Mouse (Mus musculus) intestine, embryonic 16.5 days (tissue): Measurements from ENCODE around the gene Nim1k. TPM values are rescaled to one million over a fixed set of nuclear protein-coding genes. Genes with fewer than 3 reads are reported as not detected.
"Not testable (repeated sequence)": the region's sequence is repeated elsewhere in the genome, so short reads cannot be mapped to it uniquely, and the experiment has no call there.

Experiments used
- ATAC-seq: fragments of 200-750 bp; cut with Nextera tagmentation; 2 replicates; pipeline ENCODE4 v1.8.0; 2017; ENCODE audit warnings: moderate TSS enrichment, moderate library complexity
- H3K27ac ChIP-seq: fragments of 300-500 bp; sonication (generic); 2 replicates; pipeline ENCODE4 v1.5.1; 2014; ENCODE audit warnings: mild to moderate bottlenecking, low read length
- H3K27me3 ChIP-seq: fragments of 300-500 bp; sonication (generic); replicated peaks from 2 replicates; pipeline ENCODE4 v1.6.1; 2014; ENCODE audit warnings: low read length, control low read depth, mixed read lengths; ENCODE audit not compliant: control insufficient read depth, insufficient read depth
- H3K36me3 ChIP-seq: fragments of 300-500 bp; sonication (generic); 2 replicates; pipeline ENCODE4 v1.6.1; 2014; ENCODE audit warnings: low read length, control low read depth; ENCODE audit not compliant: control insufficient read depth, insufficient read depth
- H3K4me1 ChIP-seq: fragments of 300-500 bp; sonication (generic); 2 replicates; pipeline ENCODE4 v1.6.1; 2014; ENCODE audit warnings: low read length, control low read depth, mixed read lengths; ENCODE audit not compliant: control insufficient read depth, insufficient read depth
- H3K4me2 ChIP-seq: fragments of 300-500 bp; sonication (generic); 2 replicates; pipeline ENCODE4 v1.6.1; 2014; ENCODE audit warnings: low read depth, low read length, control low read depth
- H3K4me3 ChIP-seq: fragments of 300-500 bp; sonication (generic); 2 replicates; pipeline ENCODE4 v1.5.1; 2014; ENCODE audit warnings: mild to moderate bottlenecking, low read length
- H3K9ac ChIP-seq: fragments of 300-500 bp; sonication (generic); 2 replicates; pipeline ENCODE4 v1.6.1; 2014; ENCODE audit warnings: low read depth, low read length
- H3K9me3 ChIP-seq: fragments of 300-500 bp; sonication (generic); 2 replicates; pipeline ENCODE4 v1.6.1; 2016; ENCODE audit warnings: low read length, control low read depth; ENCODE audit not compliant: control insufficient read depth
- WGBS: fragments of 180-500 bp; shearing (Covaris S2); extraction: QIAGEN DNeasy Blood & Tissue Kit; methylation state at CpG from one replicate; pipeline ENCODE4 v1.1.7; 2014; 5-methylcytosine and 5-hydroxymethylcytosine counted together
- polyA plus RNA-seq: library from polyadenylated mRNA; unstranded; fragments of >200 nt; fragmentation: Nextera tagmentation; extraction: Ambion mirVana; gene quantifications from 2 replicates; pipeline ENCODE4 v1.2.1, GENCODE M21; 2015

Nim1k gene
- polyA plus RNA-seq, 1 experiment from 2014 or later = 0.39 TPM

DNA sequence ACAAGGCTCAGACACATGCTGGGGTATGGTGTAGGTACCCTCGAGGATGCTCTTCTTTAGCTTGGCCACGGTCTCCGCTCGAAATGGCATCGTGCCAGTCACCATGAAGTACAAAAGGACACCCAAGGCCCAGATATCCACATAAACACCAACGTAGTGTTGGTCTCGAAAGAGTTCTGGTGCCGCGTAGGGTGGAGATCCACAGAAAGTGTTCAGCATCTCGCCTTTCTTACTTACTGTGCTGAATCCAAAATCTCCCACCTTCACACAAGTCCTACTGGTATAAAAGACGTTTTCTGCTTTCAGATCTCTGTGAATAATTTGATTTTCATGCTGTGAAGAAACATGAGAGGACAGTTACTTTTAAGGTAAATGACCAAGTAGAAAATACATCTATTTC, 43.2 kb downstream of the Nim1k start:
- ATAC-seq = no peak
- 93% methylated on average over 11 of the region's 11 CpGs for WGBS
- Histone ChIP-seq H3K27me3 (no peaks in the 10 kb centered on the region), H3K9me3 (no peaks in the 10 kb centered on the region), H3K4me1 (no peaks in the 10 kb centered on the region), H3K4me2 (no peak overlapping the region), H3K9ac (no peak overlapping the region), H3K27ac (no peak overlapping the region), H3K36me3 (peaks cover 3% of the 10 kb centered on the region; the same call in 1 of the 2 replicates), H3K4me3 (no peak overlapping the region)

DNA sequence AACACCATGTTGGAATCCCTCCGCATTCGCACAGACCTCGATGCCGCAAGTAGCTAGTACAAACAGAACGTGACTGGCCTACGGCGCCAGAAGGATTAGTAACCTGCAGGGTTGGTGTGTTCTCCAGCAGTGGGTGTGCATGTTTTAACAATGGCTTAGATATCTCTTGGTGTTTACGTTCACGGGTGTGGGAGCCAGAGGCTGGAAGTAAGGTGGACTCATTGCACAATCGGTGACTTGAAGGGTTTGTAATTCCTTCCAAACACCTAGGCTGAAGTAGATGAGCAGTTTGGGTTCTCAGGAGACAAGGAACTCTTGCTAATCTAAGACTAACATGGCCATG, 45.4 kb downstream of the Nim1k start:
- Histone ChIP-seq H3K27me3 (no peaks in the 10 kb centered on the region), H3K4me1 (no peaks in the 10 kb centered on the region), H3K4me3 (no peak overlapping the region), H3K4me2 (no peak overlapping the region), H3K27ac (no peak overlapping the region), H3K36me3 (peaks cover 9% of the 10 kb centered on the region; the same call in 1 of the 2 replicates), H3K9ac (no peak overlapping the region), H3K9me3 (no peaks in the 10 kb centered on the region)
- WGBS = 77% methylated on average over 10 of the region's 10 CpGs
- ATAC-seq = peak; percentile 54; the same call in 1 of the 2 replicates

DNA sequence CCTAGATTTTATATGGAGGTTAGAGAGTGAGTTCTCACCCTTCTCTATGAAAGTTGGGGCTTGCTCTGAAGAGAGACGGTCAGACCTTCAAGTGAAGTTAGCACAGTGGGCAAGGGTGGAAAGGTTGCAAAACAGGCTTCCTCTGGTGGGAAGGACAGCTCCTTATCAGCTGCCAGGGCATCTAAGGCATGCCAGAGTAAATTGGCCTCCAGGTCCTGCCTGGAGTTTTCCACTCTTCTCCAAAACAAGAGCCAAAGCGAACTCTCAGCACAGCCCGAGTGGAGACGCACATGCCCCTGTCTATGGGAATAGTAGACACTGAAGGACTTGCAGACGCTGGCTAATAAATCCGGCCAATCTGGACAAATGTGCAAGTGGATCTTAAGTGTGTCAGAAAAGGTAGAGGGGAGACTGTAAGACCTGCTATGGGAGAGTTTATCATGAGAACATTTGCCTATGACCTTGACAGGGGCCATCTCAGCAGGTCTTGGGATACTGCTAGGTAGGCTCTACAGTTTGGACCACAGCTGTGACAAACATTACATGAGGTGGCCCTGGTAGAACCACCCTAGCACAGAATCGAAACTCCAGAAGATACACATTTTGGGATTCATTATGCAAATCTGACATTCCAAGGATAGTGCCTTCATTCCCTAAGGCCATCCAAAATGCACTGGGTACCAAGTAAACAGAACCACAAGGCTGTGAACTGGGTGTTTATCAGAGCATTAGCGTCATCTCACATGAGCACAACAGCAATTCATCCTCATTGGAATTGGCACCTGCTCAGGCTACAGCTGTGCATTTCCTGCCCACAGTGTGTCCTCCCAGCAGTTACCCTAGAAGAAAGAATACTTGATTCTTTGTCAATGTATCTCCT, 46.1 kb downstream of the Nim1k start:
- Histone ChIP-seq H3K9ac (no peak overlapping the region), H3K27me3 (no peaks in the 10 kb centered on the region), H3K4me1 (no peaks in the 10 kb centered on the region), H3K27ac (no peak overlapping the region), H3K36me3 (peaks cover 9% of the 10 kb centered on the region; the same call in 1 of the 2 replicates), H3K4me2 (no peak overlapping the region), H3K4me3 (no peak overlapping the region), H3K9me3 (no peaks in the 10 kb centered on the region)
- peak; percentile 61 for ATAC-seq
- 86% methylated on average over 8 of the region's 8 CpGs for WGBS

DNA sequence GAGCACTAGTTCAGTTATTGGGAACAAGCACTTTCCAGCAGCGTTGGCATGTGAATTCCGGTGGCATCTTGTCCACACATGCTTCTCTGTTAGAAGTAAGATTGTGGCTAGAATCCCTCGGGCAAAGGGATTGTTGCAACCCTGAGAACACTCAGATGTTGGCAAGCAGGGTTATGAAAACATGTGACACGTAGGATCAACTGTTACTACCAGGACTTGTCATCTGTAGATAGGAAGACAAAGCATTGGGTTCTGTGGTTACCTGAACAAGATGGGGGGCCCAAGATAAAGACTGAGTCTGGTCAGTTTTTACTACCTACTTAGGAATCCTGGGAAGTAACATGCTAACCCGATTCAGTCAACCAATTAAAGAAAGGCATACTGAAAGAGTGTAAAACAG, 46.7 kb downstream of the Nim1k start:
- ATAC-seq = no peak
- no peaks in the 10 kb centered on the region for H3K4me1 ChIP-seq
- no peak overlapping the region for H3K4me3 ChIP-seq
- H3K36me3 ChIP-seq = peaks cover 9% of the 10 kb centered on the region; the same call in 1 of the 2 replicates
- WGBS = 89% methylated on average over 5 of the region's 5 CpGs
- H3K9me3 ChIP-seq = no peaks in the 10 kb centered on the region
- H3K4me2 ChIP-seq = no peak overlapping the region
- no peak overlapping the region for H3K9ac ChIP-seq
- no peaks in the 10 kb centered on the region for H3K27me3 ChIP-seq
- no peak overlapping the region for H3K27ac ChIP-seq

DNA sequence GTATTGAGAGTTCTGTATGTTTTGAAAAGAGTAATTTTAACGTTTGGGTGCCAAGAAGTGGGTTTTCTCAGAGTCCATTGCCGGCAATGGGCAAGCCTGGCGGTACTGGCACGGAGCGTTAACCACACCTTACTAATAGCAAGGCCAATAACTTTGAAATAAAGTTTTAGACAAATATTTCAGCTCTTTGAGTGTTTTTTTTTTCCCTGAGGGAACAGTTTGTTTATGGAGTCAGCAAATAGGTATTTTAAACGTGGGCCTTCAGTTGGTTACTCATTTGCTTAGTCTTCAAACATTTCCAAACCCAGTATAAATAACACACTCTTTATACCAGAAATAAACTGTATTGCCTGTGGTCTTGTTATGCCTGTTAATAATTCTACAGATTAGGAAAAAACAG, 47.8 kb downstream of the Nim1k start:
- ATAC-seq = no peak

DNA sequence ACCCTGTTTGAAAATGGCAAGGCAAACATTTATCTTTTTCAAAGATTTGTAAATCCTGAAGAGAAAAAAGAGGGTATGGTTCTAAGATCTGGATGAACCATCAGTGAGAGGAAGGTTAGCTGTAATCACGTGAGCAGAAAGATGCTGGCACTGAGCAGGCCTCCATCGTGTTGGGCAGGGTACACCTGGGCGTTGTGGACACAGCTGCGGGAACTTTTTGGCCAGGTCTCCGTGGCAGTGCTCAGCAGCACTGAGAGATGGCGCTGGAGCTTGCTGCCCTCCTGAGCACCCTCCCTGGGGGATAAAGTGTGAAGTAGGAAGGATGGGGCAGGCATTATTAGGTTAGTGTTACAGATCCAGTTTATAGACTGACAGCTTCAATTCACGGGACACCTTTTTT, 48.7 kb downstream of the Nim1k start:
- no peaks in the 10 kb centered on the region for H3K9me3 ChIP-seq
- no peak for ATAC-seq

More for the DNA sequence above, 47.8 kb downstream of the Nim1k start:
- H3K4me1 ChIP-seq = no peaks in the 10 kb centered on the region
- whole genome bisulfite sequencing = 81% methylated on average over 6 of the region's 6 CpGs
- peaks cover 9% of the 10 kb centered on the region; the same call in 1 of the 2 replicates for H3K36me3 ChIP-seq
- no peak overlapping the region for H3K4me3 ChIP-seq
- H3K9me3 ChIP-seq = no peaks in the 10 kb centered on the region
- H3K27ac ChIP-seq = no peak overlapping the region
- H3K27me3 ChIP-seq = no peaks in the 10 kb centered on the region
- H3K4me2 ChIP-seq = no peak overlapping the region
- no peak overlapping the region for H3K9ac ChIP-seq

DNA sequence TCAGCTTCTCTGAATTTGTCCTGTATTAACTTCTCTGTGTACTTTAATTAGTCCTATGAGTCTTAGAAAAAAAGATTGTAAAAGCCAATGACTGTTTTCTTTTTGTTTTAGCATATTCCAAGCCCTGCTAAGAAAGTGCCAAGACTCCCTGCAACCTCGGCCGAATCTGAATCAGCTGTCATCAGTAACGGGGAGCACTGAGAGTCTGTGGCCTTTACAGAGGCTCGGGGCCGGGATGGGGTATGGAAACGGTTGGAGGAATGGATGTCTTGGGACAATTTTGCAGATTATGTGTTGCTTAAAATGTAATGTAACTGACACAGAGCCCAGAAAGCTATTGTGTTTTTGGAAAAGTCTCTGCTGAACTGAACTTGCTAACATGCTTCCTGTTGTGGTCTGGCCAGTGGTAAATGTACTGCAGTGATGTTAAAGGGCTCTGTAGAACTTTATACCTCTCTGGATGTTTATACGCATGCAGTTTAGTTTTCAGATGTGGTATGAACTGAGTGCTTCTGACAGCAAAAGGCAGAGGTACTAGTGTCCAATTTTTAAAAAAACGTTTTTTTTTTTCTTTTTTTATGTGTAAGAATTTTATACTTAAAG, 49.3 kb downstream of the Nim1k start:
- WGBS = 88% methylated on average over 7 of the region's 8 CpGs
- not testable (repeated sequence) for H3K27me3 ChIP-seq, H3K4me2 ChIP-seq, H3K4me3 ChIP-seq, H3K27ac ChIP-seq, H3K9ac ChIP-seq, H3K4me1 ChIP-seq, ATAC-seq, H3K9me3 ChIP-seq, H3K36me3 ChIP-seq

More for the DNA sequence above, 48.7 kb downstream of the Nim1k start:
- Histone ChIP-seq H3K4me2 (no peak overlapping the region), H3K27me3 (no peaks in the 10 kb centered on the region), H3K36me3 (peaks cover 9% of the 10 kb centered on the region; the same call in 1 of the 2 replicates), H3K27ac (no peak overlapping the region), H3K9ac (no peak overlapping the region), H3K4me1 (no peaks in the 10 kb centered on the region), H3K4me3 (no peak overlapping the region)
- WGBS = 79% methylated on average over 7 of the region's 7 CpGs

DNA sequence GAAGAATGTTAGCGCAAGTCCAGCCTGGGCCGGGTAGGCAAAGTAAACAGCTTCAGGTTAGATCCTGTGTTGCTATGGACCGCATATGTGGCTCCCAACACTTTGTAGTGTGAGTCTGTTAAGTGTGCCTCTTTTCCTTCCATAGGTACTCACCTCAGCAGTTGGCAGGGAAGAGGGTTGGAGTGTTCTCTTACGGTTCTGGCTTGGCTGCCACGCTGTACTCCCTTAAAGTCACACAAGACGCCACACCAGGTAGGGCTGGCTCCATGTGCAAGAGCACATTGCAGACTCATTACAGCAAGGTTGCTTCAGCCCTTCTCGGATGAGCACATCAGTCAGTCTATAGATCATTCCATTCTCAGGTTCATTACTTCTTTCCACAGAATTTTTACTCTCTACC, 51.4 kb downstream of the Nim1k start:
- H3K36me3 ChIP-seq = peaks cover 14% of the 10 kb centered on the region
- 87% methylated on average over 7 of the region's 7 CpGs for WGBS
- no peaks in the 10 kb centered on the region for H3K4me1 ChIP-seq

DNA sequence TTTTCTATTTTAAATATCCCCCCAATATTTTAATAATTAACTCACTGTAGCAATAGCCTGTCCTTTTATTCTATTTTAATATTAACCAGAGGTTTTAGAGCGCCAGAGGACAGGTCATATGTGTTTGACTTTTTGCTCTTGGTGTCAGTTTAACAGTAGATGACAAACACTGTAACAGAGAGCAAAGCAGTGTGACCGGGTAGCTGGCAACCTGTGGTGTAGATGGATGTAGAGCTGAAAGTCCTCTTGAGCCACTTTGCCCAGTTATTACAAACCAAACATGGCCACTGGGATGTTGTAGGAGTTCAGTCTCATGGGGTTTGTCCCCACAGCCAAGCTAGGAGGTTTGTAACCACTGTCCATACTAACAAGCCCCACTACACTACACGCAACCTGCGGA, 57.2 kb downstream of the Nim1k start:
- no peak overlapping the region for H3K4me2 ChIP-seq
- ATAC-seq = no peak
- peaks cover 11% of the 10 kb centered on the region for H3K4me1 ChIP-seq
- 85% methylated on average over 4 of the region's 4 CpGs for WGBS
- H3K9me3 ChIP-seq = no peaks in the 10 kb centered on the region
- no peaks in the 10 kb centered on the region for H3K27me3 ChIP-seq
- peaks cover 8% of the 10 kb centered on the region for H3K36me3 ChIP-seq
- H3K27ac ChIP-seq = no peak overlapping the region
- no peak overlapping the region for H3K4me3 ChIP-seq
- H3K9ac ChIP-seq = no peak overlapping the region

More for the DNA sequence above, 51.4 kb downstream of the Nim1k start:
- Histone ChIP-seq H3K27ac (no peak overlapping the region), H3K27me3 (no peaks in the 10 kb centered on the region), H3K9me3 (no peaks in the 10 kb centered on the region), H3K9ac (no peak overlapping the region), H3K4me3 (no peak overlapping the region), H3K4me2 (no peak overlapping the region)
- ATAC-seq = no peak
